Mouse (Mus musculus): ENCODE measurements around the gene Gm29049.
"Not testable (repeated sequence)": the region's sequence is repeated elsewhere in the genome, so short reads cannot be mapped to it uniquely, and the experiment has no call there.

The Gm29049 gene

GRCm38 (mm10) chrY:7997068-7997467, at the start of gene Gm29049:
Gene Gm29049, minus strand, starts transcription at chrY:7997168.
- not testable (repeated sequence) for DNase-seq

All from kidney, postnatal 4 days (tissue).